Mouse (Mus musculus) heart, postnatal 0 days (tissue): ENCODE data around the gene Ksr2. TPM values are rescaled to one million over a fixed set of nuclear protein-coding genes. Genes with fewer than 3 reads are reported as not detected.

Source experiments
- ATAC-seq: fragments of 200-750 bp; cut with Nextera tagmentation; 2 replicates; pipeline ENCODE4 v1.8.0; 2017; ENCODE audit warnings: low read depth, moderate number of reproducible peaks, moderate library complexity; ENCODE audit not compliant: insufficient read depth
- DNase-seq: peaks from one replicate; pipeline ENCODE4 v3.0.0-alpha.2; 2016; ENCODE audit warnings: low spot score
- H3K27ac ChIP-seq: fragments of 300-500 bp; sonication (generic); 2 replicates; pipeline ENCODE4 v1.5.1; 2014; ENCODE audit warnings: low read depth, mild to moderate bottlenecking
- H3K27me3 ChIP-seq: fragments of 300-500 bp; sonication (generic); 2 replicates; pipeline ENCODE4 v1.6.1; 2014; ENCODE audit warnings: low read length, mixed read lengths; ENCODE audit not compliant: control insufficient read depth, insufficient read depth
- H3K36me3 ChIP-seq: fragments of 300-500 bp; sonication (generic); replicated peaks from 2 replicates; pipeline ENCODE4 v1.6.1; 2014; ENCODE audit warnings: low read length, mixed read lengths; ENCODE audit not compliant: control insufficient read depth, insufficient read depth
- H3K4me1 ChIP-seq: fragments of 300-500 bp; sonication (generic); 2 replicates; pipeline ENCODE4 v1.6.1; 2014; ENCODE audit warnings: antibody characterized with exemption; ENCODE audit not compliant: control insufficient read depth, insufficient read depth
- H3K4me2 ChIP-seq: fragments of 300-500 bp; sonication (generic); 2 replicates; pipeline ENCODE4 v1.6.1; 2014; ENCODE audit warnings: low read depth, mild to moderate bottlenecking, low read length, moderate library complexity
- H3K4me3 ChIP-seq: fragments of 300-500 bp; sonication (generic); 2 replicates; pipeline ENCODE4 v1.5.1; 2014; ENCODE audit warnings: low read depth, low read length
- H3K9ac ChIP-seq: fragments of 300-500 bp; sonication (generic); replicated peaks from 2 replicates; pipeline ENCODE4 v1.6.1; 2014; ENCODE audit warnings: low read depth, low read length, mixed read lengths
- H3K9me3 ChIP-seq: fragments of 300-500 bp; sonication (generic); replicated peaks from 2 replicates; pipeline ENCODE4 v1.6.1; 2016; ENCODE audit warnings: low read length; ENCODE audit not compliant: control insufficient read depth
- CTCF ChIP-seq: IDR thresholded peaks from 2 replicates; pipeline ENCODE4 v1.5.1; 2016; ENCODE audit warnings: antibody characterized with exemption, control low read depth, low read depth
- EP300 ChIP-seq: IDR thresholded peaks from 2 replicates; pipeline ENCODE4 v1.6.1; 2016; ENCODE audit warnings: antibody characterized with exemption, low read depth
- WGBS: fragments of 180-500 bp; shearing (Covaris S2); extraction: QIAGEN DNeasy Blood & Tissue Kit; methylation state at CpG from one replicate; pipeline ENCODE4 v1.1.7; 2014; 5-methylcytosine and 5-hydroxymethylcytosine counted together
- polyA plus RNA-seq: library from polyadenylated mRNA; unstranded; fragments of >200 nt; fragmentation: Nextera tagmentation; extraction: Ambion mirVana; gene quantifications from 2 replicates; pipeline ENCODE4 v1.2.1, GENCODE M21; 2015
- total RNA-seq: library from RNA; depleted of rRNA; stranded (reverse); fragments of >200 nt; gene quantifications from 2 replicates; pipeline ENCODE4 v1.2.3, GENCODE M21; 2014; ENCODE audit warnings: low replicate concordance

Gene Ksr2
- total and polyA plus RNA-seq, 2 experiments from 2014 or later = under 0.01 TPM; not detected in 1

GRCm38 (mm10) chr5:117802071-117802521 is 388.3 kb downstream of the Ksr2 start:
- Histone ChIP-seq H3K36me3 (no peaks in the 10 kb centered on the region), H3K9ac (no peak overlapping the region), H3K27ac (no peak overlapping the region), H3K9me3 (no peaks in the 10 kb centered on the region), H3K27me3 (no peaks in the 10 kb centered on the region), H3K4me2 (no peak overlapping the region), H3K4me1 (no peaks in the 10 kb centered on the region), H3K4me3 (no peak overlapping the region)
- 66% methylated on average over 11 of the region's 11 CpGs for WGBS
- ATAC-seq (no peak), DNase-seq (no peak)
- TF ChIP-seq EP300 = no peak
- TF ChIP-seq CTCF = no peak

DNA sequence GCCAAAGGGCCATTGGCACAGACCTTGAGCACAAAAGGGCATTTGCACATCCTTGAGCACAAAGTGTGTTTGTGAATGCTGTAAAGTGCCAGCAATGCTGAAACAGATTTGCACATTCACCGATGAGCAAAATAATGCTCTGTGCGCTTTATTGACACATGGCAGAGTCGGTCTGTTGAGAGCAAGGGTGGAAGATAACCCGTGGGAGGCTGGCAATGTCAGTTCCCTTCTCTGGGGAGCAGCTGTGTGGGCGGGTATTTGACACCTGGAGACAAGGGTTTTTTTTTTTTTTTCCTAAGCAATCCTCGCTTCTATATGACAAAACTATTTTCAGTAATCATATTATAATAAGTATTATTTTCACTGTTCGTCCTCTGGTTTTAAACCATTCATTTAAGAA is 389.8 kb downstream of the Ksr2 start:
- DNase-seq (no peak), ATAC-seq (no peak)
- no peak overlapping the region for H3K9ac ChIP-seq
- H3K9me3 ChIP-seq = no peaks in the 10 kb centered on the region
- no peak overlapping the region for H3K4me2 ChIP-seq
- H3K27me3 ChIP-seq = no peaks in the 10 kb centered on the region
- WGBS = 57% methylated on average over 7 of the region's 7 CpGs
- H3K36me3 ChIP-seq = no peaks in the 10 kb centered on the region
- H3K27ac ChIP-seq = no peak overlapping the region
- TF ChIP-seq CTCF (no peak), EP300 (no peak)
- no peak overlapping the region for H3K4me3 ChIP-seq
- H3K4me1 ChIP-seq = no peaks in the 10 kb centered on the region

DNA sequence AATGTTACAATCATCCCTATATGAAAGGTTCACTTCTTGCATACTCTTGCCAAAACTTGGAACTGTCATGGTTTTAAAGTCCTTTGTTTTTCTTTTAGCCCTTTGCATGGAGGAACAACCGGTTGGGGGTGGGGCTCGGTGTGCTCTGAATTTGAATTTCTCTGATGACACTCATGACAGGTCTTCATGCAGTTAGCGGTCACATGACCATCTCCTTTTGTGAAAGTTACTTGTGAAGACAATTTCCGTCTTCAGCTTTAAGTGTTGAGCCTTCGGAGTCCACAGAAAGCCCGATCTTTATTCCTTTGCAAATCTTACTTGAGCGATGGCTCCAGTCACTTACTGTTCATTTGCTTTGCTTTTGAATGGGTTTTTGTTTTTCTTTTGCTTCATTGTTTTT is 397.1 kb downstream of the Ksr2 start:
- WGBS = 84% methylated on average over 7 of the region's 7 CpGs
- Histone ChIP-seq H3K27me3 (no peaks in the 10 kb centered on the region), H3K4me3 (no peak overlapping the region), H3K27ac (no peak overlapping the region), H3K4me1 (no peaks in the 10 kb centered on the region), H3K9ac (no peak overlapping the region), H3K36me3 (no peaks in the 10 kb centered on the region), H3K9me3 (no peaks in the 10 kb centered on the region), H3K4me2 (no peak overlapping the region)
- no peak for TF ChIP-seq EP300
- TF ChIP-seq CTCF = no peak
- DNase-seq (no peak), ATAC-seq (no peak)

DNA sequence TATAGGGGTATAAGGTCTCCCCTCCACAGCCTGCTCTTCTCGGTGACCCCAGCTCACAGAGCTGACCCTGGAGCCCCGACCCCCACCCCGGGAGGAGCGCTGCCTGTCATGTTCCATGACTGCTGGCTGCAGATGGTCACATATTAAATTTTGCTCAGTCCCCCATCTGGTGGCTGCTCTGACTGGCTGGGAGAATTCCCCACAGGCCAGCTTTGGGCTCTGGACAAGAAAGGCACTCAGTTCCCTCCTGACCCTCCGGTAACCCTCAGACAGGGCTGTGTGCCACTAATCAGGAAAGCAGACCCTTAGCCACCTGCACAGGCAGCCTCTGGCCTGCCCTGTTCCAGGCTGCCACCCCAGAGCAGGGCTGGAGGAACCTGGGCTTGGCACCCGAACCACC is 405.0 kb downstream of the Ksr2 start:
- H3K36me3 ChIP-seq = no peaks in the 10 kb centered on the region
- H3K9me3 ChIP-seq = no peaks in the 10 kb centered on the region
- H3K27me3 ChIP-seq = no peaks in the 10 kb centered on the region
- TF ChIP-seq CTCF = no peak
- no peak for TF ChIP-seq EP300
- WGBS = 75% methylated on average over 6 of the region's 6 CpGs
- no peaks in the 10 kb centered on the region for H3K4me1 ChIP-seq
- no peak overlapping the region for H3K4me3 ChIP-seq
- no peak overlapping the region for H3K9ac ChIP-seq
- no peak overlapping the region for H3K4me2 ChIP-seq
- ATAC-seq (no peak), DNase-seq (no peak)
- H3K27ac ChIP-seq = no peak overlapping the region

DNA sequence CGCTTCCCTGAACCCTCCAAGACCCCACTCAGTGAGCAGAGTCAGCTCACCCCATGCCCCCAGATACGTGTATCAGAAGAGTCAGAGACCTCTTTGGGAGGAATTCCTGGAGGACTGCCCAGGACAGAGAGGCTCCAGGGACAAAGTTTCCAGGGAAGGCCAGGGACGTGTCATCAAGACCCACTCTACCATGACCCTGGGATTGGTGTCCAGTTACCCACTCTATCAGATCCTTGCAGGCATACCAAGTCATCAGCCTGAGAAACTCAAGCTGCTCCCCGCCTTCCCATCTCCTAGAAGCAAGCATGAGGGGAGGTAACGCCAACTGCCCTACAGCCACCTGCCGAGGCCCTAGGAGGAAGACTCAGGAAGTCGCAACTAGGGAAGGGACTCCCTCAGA is 406.6 kb downstream of the Ksr2 start:
- Histone ChIP-seq H3K9ac (no peak overlapping the region), H3K4me1 (no peaks in the 10 kb centered on the region), H3K27me3 (no peaks in the 10 kb centered on the region), H3K27ac (no peak overlapping the region), H3K36me3 (no peaks in the 10 kb centered on the region), H3K4me3 (no peak overlapping the region), H3K4me2 (no peak overlapping the region), H3K9me3 (no peaks in the 10 kb centered on the region)
- TF ChIP-seq EP300 = no peak
- TF ChIP-seq CTCF = no peak
- WGBS = 31% methylated on average over 7 of the region's 7 CpGs
- DNase-seq (no peak), ATAC-seq (no peak)

GRCm38 (mm10) chr5:117823811-117824210 is 410.0 kb downstream of the Ksr2 start:
- no peaks in the 10 kb centered on the region for H3K4me1 ChIP-seq
- no peaks in the 10 kb centered on the region for H3K36me3 ChIP-seq
- H3K27ac ChIP-seq = no peak overlapping the region
- no peaks in the 10 kb centered on the region for H3K9me3 ChIP-seq
- H3K4me2 ChIP-seq = no peak overlapping the region
- 82% methylated on average over 9 of the region's 9 CpGs for whole genome bisulfite sequencing
- H3K9ac ChIP-seq = no peak overlapping the region
- no peak for TF ChIP-seq EP300
- no peak for TF ChIP-seq CTCF
- DNase-seq (no peak), ATAC-seq (no peak)
- H3K27me3 ChIP-seq = no peaks in the 10 kb centered on the region
- no peak overlapping the region for H3K4me3 ChIP-seq
